9 mouse cellular contexts compared by ENCODE assay signal in the genomic region with DNA sequence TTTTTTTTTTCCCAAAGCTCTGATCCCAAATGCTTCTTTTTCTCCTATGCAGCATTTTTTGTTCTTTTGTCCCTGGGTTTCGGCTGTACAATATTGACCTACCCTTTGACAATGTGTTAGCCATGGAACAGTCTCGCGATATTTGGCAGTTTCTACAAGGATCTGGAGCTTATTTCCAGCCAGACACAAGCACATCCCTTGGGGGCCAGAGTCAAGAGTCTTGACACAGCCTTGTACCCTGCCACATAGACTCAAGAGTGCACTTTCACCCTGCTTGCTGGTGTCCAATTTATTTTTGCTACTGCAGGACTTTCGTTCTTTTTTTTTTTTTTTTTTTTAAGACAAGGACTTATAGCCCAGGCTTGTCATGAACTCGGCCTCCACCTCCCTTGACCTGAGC. TPM values are rescaled to one million over a fixed set of nuclear protein-coding genes. Genes with fewer than 3 reads are reported as not detected.
DNase-seq lines count a peak whose midpoint lies in the region; ATAC-seq and TF ChIP-seq lines count a peak whose summit lies in the region.
"Had no signal": no experiment of that assay in that cellular context is flagged by ENCODE, and none has a peak within 500 bp of the region (broad histone marks: within the 10 kb centered on the region; RNA-seq: fewer than 3 reads in every experiment).

No protein-coding gene starts in this region.

- no peak for DNase-seq in kidney, adult 2 months
- no peak for DNase-seq in kidney, adult 8-10 months
- DNase-seq in G1E (ENCODE audit: low spot score): no peak
- no peak for DNase-seq in cerebellum, adult 11 months
- DNase-seq in gastrocnemius, postnatal 25 days: no peak
- no peak for DNase-seq in adrenal gland, adult 18-20 months (ENCODE audit: low spot score in 2 of 2)
- DNase-seq: thymus, adult 18-20 months had no signal

- TF ChIP-seq CTCF in kidney, adult 2 months (conservative IDR thresholded peaks at IDR 0.05; ENCODE audit: insufficient read depth, insufficient read length, low read depth, low read length): no peak
- TF ChIP-seq CTCF in G1E (IDR thresholded peaks at IDR 0.05; ENCODE audit: low read depth, low read length): no peak

- 66% methylated on average over 5 of the region's 5 CpGs for WGBS in kidney, adult 2 months
- 90% methylated on average over 5 of the region's 5 CpGs for WGBS in forebrain, embryonic 12.5 days
- 79% methylated on average over 5 of the region's 5 CpGs for WGBS in liver, embryonic 15.5 days (ENCODE audit: insufficient replicate concordance)

- ATAC-seq in G1E (ENCODE audit: extremely low read depth, insufficient number of reproducible peaks, low FRiP score, poor library complexity, severe bottlenecking): no peak
- no peak for ATAC-seq in forebrain, embryonic 12.5 days (ENCODE audit: low FRiP score)
- no peak for ATAC-seq in liver, embryonic 15.5 days (ENCODE audit: insufficient read depth)

- no peak for TF ChIP-seq POLR2A in kidney, adult 2 months (IDR thresholded peaks at IDR 0.05; ENCODE audit: low read depth, low read length)

- 0 out of 2 replicates have a peak overlapping the region, but pooled peaks have one; percentile 50 for H3K4me3 ChIP-seq in kidney, adult 2 months (ENCODE audit: insufficient read depth, low read depth, low read length)
- H3K4me3 ChIP-seq in G1E (ENCODE audit: low read depth, low read length): peak overlapping the region; percentile 93; the same call in 1 of the 2 replicates
- no peak overlapping the region for H3K4me3 ChIP-seq in forebrain, embryonic 12.5 days (replicated peaks)
- peak overlapping the region; percentile 89; the same call in 1 of the 2 replicates for H3K4me3 ChIP-seq in liver, embryonic 15.5 days (replicated peaks)

- peak overlapping the region; percentile 87; the same call in 1 of the 2 replicates for H3K4me2 ChIP-seq in forebrain, embryonic 12.5 days
- peak overlapping the region; percentile 84 for H3K4me2 ChIP-seq in liver, embryonic 15.5 days

- peaks cover 7% of the 10 kb centered on the region for H3K36me3 ChIP-seq in kidney, adult 2 months (ENCODE audit: control insufficient read depth, insufficient read depth, low read length)
- peaks cover 77% of the 10 kb centered on the region for H3K36me3 ChIP-seq in G1E (replicated peaks)
- peaks cover 57% of the 10 kb centered on the region for H3K36me3 ChIP-seq in forebrain, embryonic 12.5 days (replicated peaks)
- H3K36me3 ChIP-seq in liver, embryonic 15.5 days (replicated peaks): peaks cover 52% of the 10 kb centered on the region

- H3K27me3 ChIP-seq in kidney, adult 2 months (replicated peaks; ENCODE audit: control insufficient read depth, insufficient read depth, low read length): no peaks in the 10 kb centered on the region
- no peaks in the 10 kb centered on the region for H3K27me3 ChIP-seq in G1E (ENCODE audit: insufficient read depth, low read length)
- H3K27me3 ChIP-seq in forebrain, embryonic 12.5 days: no peaks in the 10 kb centered on the region
- H3K27me3 ChIP-seq in liver, embryonic 15.5 days: no peaks in the 10 kb centered on the region

- no peak overlapping the region for H3K9ac ChIP-seq in forebrain, embryonic 12.5 days
- no peak overlapping the region for H3K9ac ChIP-seq in liver, embryonic 15.5 days

- H3K9me3 ChIP-seq in G1E (replicated peaks): no peaks in the 10 kb centered on the region
- no peaks in the 10 kb centered on the region for H3K9me3 ChIP-seq in forebrain, embryonic 12.5 days
- no peaks in the 10 kb centered on the region for H3K9me3 ChIP-seq in liver, embryonic 15.5 days (replicated peaks)

- no peak overlapping the region for H3K27ac ChIP-seq in kidney, adult 2 months (ENCODE audit: insufficient read depth, low read depth, low read length)
- H3K27ac ChIP-seq in forebrain, embryonic 12.5 days: no peak overlapping the region
- H3K27ac ChIP-seq in liver, embryonic 15.5 days (replicated peaks): no peak overlapping the region

- peaks cover 11% of the 10 kb centered on the region; the same call in 1 of the 2 replicates for H3K4me1 ChIP-seq in kidney, adult 2 months (ENCODE audit: control insufficient read depth, insufficient read depth, low read length)
- H3K4me1 ChIP-seq in G1E (ENCODE audit: insufficient read depth, low read depth, low read length): peaks cover 45% of the 10 kb centered on the region
- H3K4me1 ChIP-seq in forebrain, embryonic 12.5 days: peaks cover 19% of the 10 kb centered on the region
- H3K4me1 ChIP-seq in liver, embryonic 15.5 days (replicated peaks): peaks cover 32% of the 10 kb centered on the region

RNA-seq across cellular contexts. Expression of gene Fam219b, which starts 1.0 kb away (rescaled TPM):
- 6.2 and 12.2 TPM in 2 replicates for polyA plus RNA-seq in kidney, adult 2 months (2012; rRNA removed)
- total RNA-seq in G1E (2014; fragmentation: Nextera tagmentation): 8.1 and 9.5 TPM in 2 replicates
- total RNA-seq in G1E (2017): 12.2 and 15.5 TPM in 2 replicates
- polyA plus RNA-seq in G1E (2012): 11.3 and 16.8 TPM in 2 replicates
- polyA plus RNA-seq in forebrain, embryonic 12.5 days (2016; fragmentation: Nextera tagmentation; extraction: Ambion mirVana): 18.2 and 19.3 TPM in 2 replicates
- 6.1 and 6.5 TPM in 2 replicates for polyA plus RNA-seq in liver, embryonic 15.5 days (2015; fragmentation: Nextera tagmentation; extraction: Ambion mirVana)
- 1 to 10 TPM; 3.3 to 5.6 TPM for total RNA-seq in gastrocnemius, postnatal 25 days (2021)
- 10 to 100 TPM; 21.4 to 26.4 TPM for total RNA-seq in adrenal gland, adult 18-20 months (2021)

RNA-seq across cellular contexts. Expression of gene Cox5a, which starts 15.3 kb away (rescaled TPM):
- 757 and 763 TPM in 2 replicates for polyA plus RNA-seq in kidney, adult 2 months (2012; rRNA removed)
- 88.8 and 106 TPM in 2 replicates for total RNA-seq in G1E (2014; fragmentation: Nextera tagmentation)
- total RNA-seq in G1E (2017): 129 and 181 TPM in 2 replicates
- 455 and 528 TPM in 2 replicates for polyA plus RNA-seq in G1E (2012)
- polyA plus RNA-seq in forebrain, embryonic 12.5 days (2016; fragmentation: Nextera tagmentation; extraction: Ambion mirVana): 694 and 697 TPM in 2 replicates
- polyA plus RNA-seq in liver, embryonic 15.5 days (2015; fragmentation: Nextera tagmentation; extraction: Ambion mirVana): 249 and 287 TPM in 2 replicates
- total RNA-seq in gastrocnemius, postnatal 25 days (2021): 1,000 to 10,000 TPM; 1,447 to 1,511 TPM
- 100 to 1,000 TPM; 514 to 860 TPM for total RNA-seq in adrenal gland, adult 18-20 months (2021)

RNA-seq across cellular contexts. Expression of gene Mpi, which starts 16.2 kb away (rescaled TPM):
- polyA plus RNA-seq in kidney, adult 2 months (2012; rRNA removed): 62.4 and 70.4 TPM in 2 replicates
- total RNA-seq in G1E (2014; fragmentation: Nextera tagmentation) (11.1 and 12.3 TPM in 2 replicates), G1E (2017) (12.1 and 12.5 TPM in 2 replicates)
- 2.5 and 4.4 TPM in 2 replicates for polyA plus RNA-seq in G1E (2012)
- polyA plus RNA-seq in forebrain, embryonic 12.5 days (2016; fragmentation: Nextera tagmentation; extraction: Ambion mirVana): 62.3 and 62.5 TPM in 2 replicates
- polyA plus RNA-seq in liver, embryonic 15.5 days (2015; fragmentation: Nextera tagmentation; extraction: Ambion mirVana): 11.9 and 12.5 TPM in 2 replicates
- total RNA-seq in gastrocnemius, postnatal 25 days (2021): 10 to 100 TPM; 75.1 to 87.6 TPM
- 10 to 100 TPM; 34.7 to 36.8 TPM for total RNA-seq in adrenal gland, adult 18-20 months (2021)

RNA-seq across cellular contexts. Expression of gene Scamp2, which starts 24.4 kb away (rescaled TPM):
- 166 and 187 TPM in 2 replicates for polyA plus RNA-seq in kidney, adult 2 months (2012; rRNA removed)
- 18.0 and 26.6 TPM in 2 replicates for total RNA-seq in G1E (2014; fragmentation: Nextera tagmentation)
- total RNA-seq in G1E (2017): 16.6 and 19.4 TPM in 2 replicates
- polyA plus RNA-seq in G1E (2012): 7.4 and 19.2 TPM in 2 replicates
- polyA plus RNA-seq in forebrain, embryonic 12.5 days (2016; fragmentation: Nextera tagmentation; extraction: Ambion mirVana): 57.8 and 60.6 TPM in 2 replicates
- polyA plus RNA-seq in liver, embryonic 15.5 days (2015; fragmentation: Nextera tagmentation; extraction: Ambion mirVana): 24.9 and 25.7 TPM in 2 replicates
- 10 to 100 TPM; 31.3 to 36.9 TPM for total RNA-seq in gastrocnemius, postnatal 25 days (2021)
- 10 to 100 TPM; 51.3 to 61.9 TPM for total RNA-seq in adrenal gland, adult 18-20 months (2021)

RNA-seq across cellular contexts. Expression of gene Rpp25, which starts 32.5 kb away (rescaled TPM):
- 0.36 and 0.94 TPM in 2 replicates for polyA plus RNA-seq in kidney, adult 2 months (2012; rRNA removed)
- total RNA-seq in G1E (2014; fragmentation: Nextera tagmentation) (10.8 and 17.4 TPM in 2 replicates), G1E (2017) (2.9 and 5.4 TPM in 2 replicates)
- 5.4 and 6.2 TPM in 2 replicates for polyA plus RNA-seq in G1E (2012)
- polyA plus RNA-seq in forebrain, embryonic 12.5 days (2016; fragmentation: Nextera tagmentation; extraction: Ambion mirVana): 5.5 and 5.7 TPM in 2 replicates
- 0.39 and 0.64 TPM in 2 replicates for polyA plus RNA-seq in liver, embryonic 15.5 days (2015; fragmentation: Nextera tagmentation; extraction: Ambion mirVana)
- total RNA-seq in gastrocnemius, postnatal 25 days (2021): not detected
- 1 to 10 TPM; 1.2 to 1.7 TPM for total RNA-seq in adrenal gland, adult 18-20 months (2021)
